Mouse (Mus musculus) right cerebral cortex, postnatal 10 days (tissue): ENCODE results near the gene Olfr866.

ENCODE experiments used
- DNase-seq, 2 experiments: peaks; one replicate each; pipeline ENCODE4 v3.0.0; 2021; ENCODE audit warnings: low spot score in 2 of 2

Gene Olfr866

GRCm38 (mm10) chr9:20027935-20028334 is at the start of gene Olfr866:
TSS of gene Olfr866 (minus strand) at chr9:20028035.
- no peak for DNase-seq

- no peak for DNase-seq
Observed at GRCm38 (mm10) chr9:20073523-20074177, 45.8 kb upstream of the Olfr866 start.

- no peak for DNase-seq
Observed at GRCm38 (mm10) chr9:20071291-20071690, 43.5 kb upstream of the Olfr866 start.

- no peak for DNase-seq
Observed at GRCm38 (mm10) chr9:20070236-20070635, 42.4 kb upstream of the Olfr866 start.

- no peak for DNase-seq
Observed at GRCm38 (mm10) chr9:20057462-20057861, 29.6 kb upstream of the Olfr866 start, which contains the start of gene Olfr867. TSS of gene Olfr867 (minus strand) at chr9:20057562.

- no peak for DNase-seq
Observed at GRCm38 (mm10) chr9:20047964-20048363, 20.1 kb upstream of the Olfr866 start.
